Mouse (Mus musculus) forebrain, embryonic 11.5 days (tissue): ENCODE measurements around the gene Naalad2. TPM values are rescaled to one million over a fixed set of nuclear protein-coding genes. Genes with fewer than 3 reads are reported as not detected.
"Not testable (repeated sequence)": the region's sequence is repeated elsewhere in the genome, so short reads cannot be mapped to it uniquely, and the experiment has no call there.

Experiments
- ATAC-seq: fragments of 200-750 bp; cut with Nextera tagmentation; replicated peaks from 2 replicates; pipeline ENCODE4 v1.8.0; 2017; ENCODE audit warnings: moderate TSS enrichment; ENCODE audit not compliant: low FRiP score
- DNase-seq: peaks from one replicate; pipeline ENCODE4 v3.0.0-alpha.2; 2017; ENCODE audit warnings: low spot score
- H3K27ac ChIP-seq: fragments of 300-500 bp; sonication (generic); 2 replicates; pipeline ENCODE4 v1.5.1; 2014; ENCODE audit warnings: low read depth, low read length
- H3K27me3 ChIP-seq: fragments of 300-500 bp; sonication (generic); 2 replicates; pipeline ENCODE4 v1.6.1; 2014; ENCODE audit warnings: mild to moderate bottlenecking, low read length, mixed read lengths; ENCODE audit not compliant: control insufficient read depth, insufficient read depth
- H3K36me3 ChIP-seq: fragments of 300-500 bp; sonication (generic); 2 replicates; pipeline ENCODE4 v1.6.1; 2014; ENCODE audit warnings: mild to moderate bottlenecking, low read length, moderate library complexity, mixed read lengths; ENCODE audit not compliant: control insufficient read depth, insufficient read depth
- H3K4me1 ChIP-seq: fragments of 300-500 bp; sonication (generic); replicated peaks from 2 replicates; pipeline ENCODE4 v1.6.1; 2014; ENCODE audit warnings: low read length, mixed read lengths; ENCODE audit not compliant: control insufficient read depth, insufficient read depth
- H3K4me2 ChIP-seq: fragments of 300-500 bp; sonication (generic); 2 replicates; pipeline ENCODE4 v1.6.1; 2014; ENCODE audit warnings: low read depth, mild to moderate bottlenecking, low read length, moderate library complexity, mixed read lengths; ENCODE audit not compliant: severe bottlenecking
- H3K4me3 ChIP-seq: fragments of 300-500 bp; sonication (generic); 2 replicates; pipeline ENCODE4 v1.5.1; 2014; ENCODE audit warnings: low read depth, low read length
- H3K9ac ChIP-seq: fragments of 300-500 bp; sonication (generic); 2 replicates; pipeline ENCODE4 v1.6.1; 2014; ENCODE audit warnings: low read length
- H3K9me3 ChIP-seq: fragments of 300-500 bp; sonication (generic); 2 replicates; pipeline ENCODE4 v1.6.1; 2016; ENCODE audit warnings: low read length, mixed read lengths; ENCODE audit not compliant: control insufficient read depth
- WGBS: fragments of 180-500 bp; shearing (Covaris S2); extraction: QIAGEN DNeasy Blood & Tissue Kit; methylation state at CpG from one replicate; pipeline ENCODE4 v1.1.7; 2014; 5-methylcytosine and 5-hydroxymethylcytosine counted together
- polyA plus RNA-seq: library from polyadenylated mRNA; unstranded; fragments of >200 nt; fragmentation: Nextera tagmentation; extraction: Ambion mirVana; gene quantifications from 2 replicates; pipeline ENCODE4 v1.2.1, GENCODE M21; 2014

Naalad2 gene
- 0.76 and 0.88 TPM in 2 replicates for polyA plus RNA-seq

DNA sequence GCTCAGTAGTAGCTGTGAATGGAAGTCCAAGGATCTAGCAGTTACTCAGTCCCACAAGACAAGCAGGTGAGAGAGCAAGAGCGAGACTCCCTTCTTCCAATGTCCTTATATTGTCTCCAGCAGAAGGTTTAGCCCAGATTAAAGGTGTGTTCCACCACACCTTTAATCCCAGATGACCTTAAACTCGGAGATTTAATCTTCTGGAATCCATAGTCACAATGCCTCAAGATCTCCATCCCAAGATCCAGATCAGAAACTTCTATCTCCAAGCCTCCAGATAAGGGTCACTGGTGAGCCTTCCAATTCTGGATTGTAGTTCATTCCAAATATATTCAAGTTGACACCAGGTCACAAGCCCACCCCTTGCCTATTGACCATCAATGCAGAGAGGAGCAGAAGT, at the start of gene Naalad2:
TSS of gene Naalad2 (minus strand) at position 101 of the 400 bp plus-strand sequence.
- not testable (repeated sequence) for H3K4me3 ChIP-seq, H3K27ac ChIP-seq, ATAC-seq, DNase-seq, H3K4me1 ChIP-seq, H3K27me3 ChIP-seq, H3K36me3 ChIP-seq, H3K9me3 ChIP-seq, H3K4me2 ChIP-seq, H3K9ac ChIP-seq
- WGBS: 89% methylated on average over 2 of the region's 2 CpGs

- Histone ChIP-seq H3K9me3 (no peaks in the 10 kb centered on the region), H3K36me3 (no peaks in the 10 kb centered on the region), H3K4me3 (no peak overlapping the region), H3K4me1 (no peaks in the 10 kb centered on the region), H3K27me3 (no peaks in the 10 kb centered on the region), H3K27ac (no peak overlapping the region), H3K9ac (no peak overlapping the region), H3K4me2 (no peak overlapping the region)
- ATAC-seq (no peak), DNase-seq (no peak)
- 87% methylated on average over 10 of the region's 10 CpGs for WGBS
These were observed 28.9 kb upstream of the Naalad2 start for GRCm38 (mm10) chr9:18431687-18432086.

DNA sequence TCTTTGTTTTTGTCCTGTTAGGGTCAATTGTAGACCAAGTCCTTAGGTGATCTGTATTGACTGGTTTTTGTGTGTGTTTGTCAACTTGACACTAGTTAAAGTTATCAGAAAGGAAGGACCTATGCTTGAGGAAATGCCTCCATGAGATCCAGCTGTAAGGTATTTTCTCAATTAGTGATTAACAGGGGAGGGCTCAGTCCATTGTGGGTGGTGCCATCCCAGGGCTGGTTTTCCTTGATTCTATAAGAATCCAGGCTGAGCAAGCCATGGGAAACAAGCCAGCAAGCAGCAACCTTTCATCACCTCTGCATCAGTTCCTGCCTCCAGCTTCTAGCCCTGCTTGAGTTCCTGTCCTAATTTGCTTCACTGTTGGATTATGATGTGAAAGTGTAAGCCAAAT, 27.6 kb upstream of the Naalad2 start, which contains the start of gene Mbd3l2:
TSS of gene Mbd3l2 (plus strand) at position 301 of the 400 bp plus-strand sequence.
- DNase-seq: no peak
- no peaks in the 10 kb centered on the region for H3K4me1 ChIP-seq
- no peak within 1 kb of the TSS for H3K27ac ChIP-seq
- no peak within 1 kb of the TSS for H3K4me3 ChIP-seq
- H3K9me3 ChIP-seq: no peaks in the 10 kb centered on the region
- no peak within 1 kb of the TSS for H3K9ac ChIP-seq
- H3K36me3 ChIP-seq: no peaks in the 10 kb centered on the region
- no peaks in the 10 kb centered on the region for H3K27me3 ChIP-seq
- no peak for ATAC-seq
- H3K4me2 ChIP-seq: no peak within 1 kb of the TSS

- DNase-seq, ATAC-seq: not testable (repeated sequence)
- WGBS: 82% methylated on average over 4 of the region's 4 CpGs
These were observed 9.6 kb upstream of the Naalad2 start for GRCm38 (mm10) chr9:18412371-18412770.

GRCm38 (mm10) chr9:18404118-18404517, 1.3 kb upstream of the Naalad2 start, which contains the start of gene Ubtfl1:
Ubtfl1 (plus strand) TSS chr9:18404418.
- 75% methylated on average over 1 of the region's 1 CpGs for WGBS
- no peaks in the 10 kb centered on the region for H3K4me1 ChIP-seq
- H3K9me3 ChIP-seq: no peaks in the 10 kb centered on the region
- no peak within 1 kb of the TSS for H3K4me2 ChIP-seq
- H3K27me3 ChIP-seq: no peaks in the 10 kb centered on the region
- no peaks in the 10 kb centered on the region for H3K36me3 ChIP-seq
- no peak within 1 kb of the TSS for H3K4me3 ChIP-seq
- DNase-seq (no peak), ATAC-seq (no peak)
- no peak within 1 kb of the TSS for H3K27ac ChIP-seq
- H3K9ac ChIP-seq: no peak within 1 kb of the TSS

More at GRCm38 (mm10) chr9:18412371-18412770, 9.6 kb upstream of the Naalad2 start:
- not testable (repeated sequence) for H3K4me2 ChIP-seq, H3K27ac ChIP-seq, H3K4me3 ChIP-seq, H3K4me1 ChIP-seq, H3K9me3 ChIP-seq, H3K27me3 ChIP-seq, H3K9ac ChIP-seq, H3K36me3 ChIP-seq

- H3K4me2 ChIP-seq: no peak overlapping the region
- no peak overlapping the region for H3K4me3 ChIP-seq
- no peak overlapping the region for H3K9ac ChIP-seq
- no peak overlapping the region for H3K27ac ChIP-seq
- no peaks in the 10 kb centered on the region for H3K36me3 ChIP-seq
- H3K4me1 ChIP-seq: no peaks in the 10 kb centered on the region
- no peaks in the 10 kb centered on the region for H3K9me3 ChIP-seq
- ATAC-seq (no peak), DNase-seq (no peak)
- 74% methylated on average over 1 of the region's 1 CpGs for WGBS
- no peaks in the 10 kb centered on the region for H3K27me3 ChIP-seq
These were observed 3.2 kb downstream of the Naalad2 start for GRCm38 (mm10) chr9:18399629-18400028.

- Histone ChIP-seq H3K27ac (no peak overlapping the region), H3K9me3 (no peaks in the 10 kb centered on the region), H3K27me3 (no peaks in the 10 kb centered on the region), H3K4me3 (no peak overlapping the region), H3K9ac (no peak overlapping the region), H3K4me2 (no peak overlapping the region), H3K36me3 (no peaks in the 10 kb centered on the region), H3K4me1 (no peaks in the 10 kb centered on the region)
- ATAC-seq: no peak
- DNase-seq: no peak
- 31% methylated on average over 6 of the region's 6 CpGs for WGBS
These were observed 17.0 kb downstream of the Naalad2 start for GRCm38 (mm10) chr9:18385782-18386181.

DNA sequence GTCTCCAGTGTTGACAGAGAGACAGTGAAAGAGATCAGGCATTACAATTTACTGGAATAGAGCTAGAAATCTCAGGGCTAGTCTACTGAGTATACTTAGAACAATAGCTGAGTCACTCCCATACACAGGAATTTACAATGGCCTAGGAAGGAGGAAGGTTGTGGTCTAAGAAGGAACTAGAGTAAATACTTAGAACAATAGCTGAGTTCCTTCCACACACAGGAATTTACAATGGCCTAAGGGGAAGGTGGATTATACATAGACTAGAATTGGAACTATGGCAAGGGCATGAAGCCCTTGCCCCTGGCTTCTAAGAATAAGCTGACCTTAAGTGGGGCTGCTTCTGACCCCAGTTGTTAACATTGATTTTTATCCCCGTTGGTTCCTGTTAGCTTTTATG, 29.8 kb downstream of the Naalad2 start:
- DNase-seq, H3K36me3 ChIP-seq, H3K4me2 ChIP-seq, H3K4me3 ChIP-seq, ATAC-seq, H3K9me3 ChIP-seq, H3K9ac ChIP-seq, H3K27ac ChIP-seq, H3K27me3 ChIP-seq, H3K4me1 ChIP-seq: not testable (repeated sequence)
- WGBS: 92% methylated on average over 1 of the region's 1 CpGs

GRCm38 (mm10) chr9:18319990-18320389, 82.8 kb downstream of the Naalad2 start:
- H3K36me3 ChIP-seq: no peaks in the 10 kb centered on the region; the same call in 1 of the 2 replicates
- WGBS: 87% methylated on average over 3 of the region's 3 CpGs
- no peak overlapping the region for H3K27ac ChIP-seq
- DNase-seq (no peak), ATAC-seq (no peak)
- no peaks in the 10 kb centered on the region for H3K27me3 ChIP-seq
- no peak overlapping the region for H3K4me3 ChIP-seq
- no peak overlapping the region for H3K9ac ChIP-seq
- no peaks in the 10 kb centered on the region for H3K4me1 ChIP-seq
- H3K4me2 ChIP-seq: no peak overlapping the region
- no peaks in the 10 kb centered on the region for H3K9me3 ChIP-seq
